Mouse (Mus musculus) mouse embryonic stem cell (cell line): ENCODE data around the gene Pelo.

ENCODE experiments used
- in situ Hi-C, 2 experiments: fragments of 300-500 bp; cut with MboI; formaldehyde crosslinking; loops; 1 replicate in 1 of 2; 3 replicates in 1 of 2; pipeline ENCODE4 v1.14.3; 2019 to 2020; ENCODE audit warnings: low sequenced_read_pairs in 2 of 2, low pct_unique_long_range_greater_than_20kb in 1 of 2, mixed read lengths in 1 of 2; ENCODE audit not compliant: unreplicated experiment in 1 of 2

The Pelo gene

GRCm38 (mm10) chr13:115100381-115101177 lies 10.6 kb upstream of the Pelo start:
- in situ Hi-C loops, result no loop called here

GRCm38 (mm10) chr13:115099381-115099780 lies 9.4 kb upstream of the Pelo start:
- in situ Hi-C loops, result no loop called here

- in situ Hi-C loops, result no loop called here
These were observed 8.2 kb upstream of the Pelo start for GRCm38 (mm10) chr13:115098227-115098626.

GRCm38 (mm10) chr13:115096965-115097364 lies 7.0 kb upstream of the Pelo start:
- in situ Hi-C loops, result no loop called here

GRCm38 (mm10) chr13:115096216-115096615 lies 6.2 kb upstream of the Pelo start:
- in situ Hi-C loops, result no loop called here

- in situ Hi-C loops, result no loop called here
These were observed 5.4 kb upstream of the Pelo start for GRCm38 (mm10) chr13:115095392-115095791.

GRCm38 (mm10) chr13:115091511-115091910 lies 1.5 kb upstream of the Pelo start:
- in situ Hi-C loops, result no loop called here

- in situ Hi-C loops, result no loop called here
These were observed 1.0 kb upstream of the Pelo start for GRCm38 (mm10) chr13:115090977-115091445.

GRCm38 (mm10) chr13:115089395-115090025 lies 476 bp downstream of the Pelo start:
- in situ Hi-C loops, result no loop called here

GRCm38 (mm10) chr13:115089020-115089394 lies 979 bp downstream of the Pelo start:
- in situ Hi-C loops, result no loop called here

GRCm38 (mm10) chr13:115085974-115086373 lies 4.0 kb downstream of the Pelo start:
- in situ Hi-C loops, result no loop called here

GRCm38 (mm10) chr13:115082339-115082738 lies 7.6 kb downstream of the Pelo start:
- in situ Hi-C loops, result no loop called here

GRCm38 (mm10) chr13:115079996-115080585 lies 9.9 kb downstream of the Pelo start:
- in situ Hi-C loops, result no loop called here

GRCm38 (mm10) chr13:115078997-115079685 lies 10.8 kb downstream of the Pelo start:
- in situ Hi-C loops, result no loop called here

- in situ Hi-C loops, result no loop called here
These were observed 12.4 kb downstream of the Pelo start for GRCm38 (mm10) chr13:115077346-115078134.

GRCm38 (mm10) chr13:115072386-115072785 lies 17.6 kb downstream of the Pelo start:
- in situ Hi-C loops, result no loop called here

- in situ Hi-C loops, result no loop called here
These were observed 18.6 kb downstream of the Pelo start for GRCm38 (mm10) chr13:115071431-115071830.

GRCm38 (mm10) chr13:115067968-115068330 lies 22.0 kb downstream of the Pelo start:
- in situ Hi-C loops, result no loop called here
